Mouse (Mus musculus): ENCODE results near the gene Zmynd10. TPM values are rescaled to one million over a fixed set of nuclear protein-coding genes. Genes with fewer than 3 reads are reported as not detected.
A peak's percentile ranks its signal among the peaks of the same experiment; 100 is the strongest.

Gene Zmynd10
- polyA plus RNA-seq, 1 experiment from 2014 or later, result 1.3 TPM

DNA sequence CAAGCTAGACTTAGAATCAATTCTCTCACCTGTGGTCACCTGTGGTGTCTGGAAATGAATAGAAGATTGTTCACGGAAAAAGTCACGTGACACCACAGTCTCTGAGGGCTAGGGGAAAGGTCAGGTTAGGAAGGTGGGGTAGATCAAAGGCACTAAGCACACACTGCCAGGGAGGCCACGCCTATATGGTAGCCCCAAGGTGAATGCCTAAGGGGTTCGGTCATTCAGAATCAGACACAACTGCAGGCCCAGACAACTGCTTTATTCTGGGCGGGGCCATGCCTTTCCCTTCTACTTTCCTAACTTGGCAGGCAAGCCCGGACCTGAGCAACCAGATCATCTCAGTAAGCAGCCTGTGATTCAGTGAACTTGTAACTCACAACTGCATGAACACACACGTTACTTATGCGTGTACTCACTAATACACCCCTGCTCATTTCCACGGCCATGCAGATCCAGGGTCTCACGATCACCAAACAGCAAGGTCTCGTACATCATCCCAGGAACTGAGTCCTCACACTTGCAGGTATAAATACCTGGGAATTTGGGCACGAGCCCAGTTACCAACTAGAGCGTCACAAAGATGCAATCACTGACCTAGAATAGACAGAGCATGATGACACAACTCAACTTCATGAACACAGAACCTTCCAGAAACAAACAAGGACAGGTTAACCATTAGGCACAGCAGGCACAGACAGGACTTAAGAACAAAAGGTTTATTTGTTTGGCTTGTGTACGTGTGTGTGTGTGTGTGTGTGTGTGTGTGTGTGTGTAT, 28.7 kb downstream of the Zmynd10 start:
- WGBS, result 76% methylated on average over 14 of the region's 14 CpGs
- H3K27me3 ChIP-seq, result no peaks in the 10 kb centered on the region
- H3K9me3 ChIP-seq, result no peaks in the 10 kb centered on the region
- H3K4me2 ChIP-seq (replicated peaks), result peak overlapping the region; percentile 57; the same call in 1 of the 2 replicates
- H3K27ac ChIP-seq, result peak overlapping the region; percentile 75
- peaks cover 38% of the 10 kb centered on the region for H3K36me3 ChIP-seq
- no peak overlapping the region for H3K4me3 ChIP-seq
- H3K4me1 ChIP-seq, result peaks cover 40% of the 10 kb centered on the region
- ATAC-seq (ENCODE audit: insufficient number of reproducible peaks, insufficient read depth, low FRiP score, low TSS enrichment), result no peak
- H3K9ac ChIP-seq, result no peak overlapping the region

DNA sequence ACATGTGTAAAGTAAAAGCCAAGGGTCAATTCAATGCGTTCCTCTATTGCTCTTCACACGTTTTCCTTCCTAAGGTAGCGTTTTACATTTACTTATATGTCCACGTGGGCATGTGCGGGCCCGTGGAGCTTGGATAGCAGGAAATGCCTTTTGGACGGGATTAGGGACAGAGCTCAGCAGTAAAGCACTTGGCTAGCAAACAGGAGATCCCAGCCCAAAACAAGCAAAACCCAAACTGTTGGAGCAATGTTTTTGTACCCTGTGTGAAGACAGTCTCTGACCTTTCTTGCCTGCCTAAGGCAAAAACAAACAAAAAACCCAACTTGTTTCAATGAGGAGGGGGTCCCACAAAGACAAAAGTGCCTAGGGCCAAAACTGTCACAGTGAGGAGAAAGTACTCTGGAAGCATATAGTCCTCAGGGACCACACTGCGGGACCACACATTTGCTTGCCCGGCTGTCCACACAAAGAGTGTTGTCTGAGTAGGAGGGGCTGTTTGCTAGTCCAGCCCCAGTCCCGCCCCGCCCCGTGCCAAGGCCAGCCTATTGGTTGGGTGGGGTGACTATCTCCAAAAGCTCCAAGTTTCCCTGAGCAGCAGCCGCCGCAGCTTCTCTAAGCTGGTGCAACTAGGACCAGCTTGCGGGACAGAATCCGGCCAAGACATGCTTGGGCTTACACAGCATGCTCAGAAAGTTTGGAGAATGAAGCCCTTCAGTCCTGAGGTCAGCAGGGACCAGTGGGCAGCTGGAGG, 29.4 kb downstream of the Zmynd10 start, which contains the start of gene Hyal1:
TSS of gene Hyal1 (plus strand) at position 571 of the 751 bp plus-strand sequence.
- Histone ChIP-seq H3K9ac (peak within 1 kb of the TSS; percentile 57), H3K9me3 (no peaks in the 10 kb centered on the region), H3K27ac (peak within 1 kb of the TSS; percentile 75), H3K4me3 (peak within 1 kb of the TSS; percentile 38), H3K36me3 (peaks cover 30% of the 10 kb centered on the region), H3K4me1 (peaks cover 36% of the 10 kb centered on the region), H3K27me3 (no peaks in the 10 kb centered on the region), H3K4me2 (replicated peaks) (peak within 1 kb of the TSS; percentile 57)
- peak; percentile 47 for ATAC-seq (ENCODE audit: insufficient number of reproducible peaks, insufficient read depth, low FRiP score, low TSS enrichment)
- WGBS, result 18% methylated on average over 16 of the region's 16 CpGs

- Histone ChIP-seq H3K27ac (no peak overlapping the region), H3K27me3 (no peaks in the 10 kb centered on the region), H3K4me1 (peaks cover 41% of the 10 kb centered on the region), H3K36me3 (peaks cover 21% of the 10 kb centered on the region), H3K9me3 (no peaks in the 10 kb centered on the region), H3K9ac (no peak overlapping the region), H3K4me2 (replicated peaks) (peak overlapping the region; percentile 57; the same call in 1 of the 2 replicates), H3K4me3 (no peak overlapping the region)
- 93% methylated on average over 10 of the region's 10 CpGs for WGBS
- ATAC-seq (ENCODE audit: insufficient number of reproducible peaks, insufficient read depth, low FRiP score, low TSS enrichment), result no peak
These were observed 30.8 kb downstream of the Zmynd10 start for GRCm38 (mm10) chr9:107577871-107578270.

GRCm38 (mm10) chr9:107578587-107578986, 31.5 kb downstream of the Zmynd10 start, which contains the start of gene Naa80:
TSS of gene Naa80 (plus strand) at chr9:107578887.
- Histone ChIP-seq H3K9me3 (no peaks in the 10 kb centered on the region), H3K9ac (0 out of 2 replicates have a peak within 1 kb of the TSS, but pooled peaks have one; percentile 5), H3K4me1 (peaks cover 41% of the 10 kb centered on the region), H3K4me3 (no peak within 1 kb of the TSS), H3K27ac (peak within 1 kb of the TSS; percentile 90), H3K27me3 (no peaks in the 10 kb centered on the region), H3K4me2 (replicated peaks) (peak within 1 kb of the TSS; percentile 84), H3K36me3 (peaks cover 21% of the 10 kb centered on the region)
- ATAC-seq (ENCODE audit: insufficient number of reproducible peaks, insufficient read depth, low FRiP score, low TSS enrichment), result no peak
- 76% methylated on average over 3 of the region's 3 CpGs for WGBS

DNA sequence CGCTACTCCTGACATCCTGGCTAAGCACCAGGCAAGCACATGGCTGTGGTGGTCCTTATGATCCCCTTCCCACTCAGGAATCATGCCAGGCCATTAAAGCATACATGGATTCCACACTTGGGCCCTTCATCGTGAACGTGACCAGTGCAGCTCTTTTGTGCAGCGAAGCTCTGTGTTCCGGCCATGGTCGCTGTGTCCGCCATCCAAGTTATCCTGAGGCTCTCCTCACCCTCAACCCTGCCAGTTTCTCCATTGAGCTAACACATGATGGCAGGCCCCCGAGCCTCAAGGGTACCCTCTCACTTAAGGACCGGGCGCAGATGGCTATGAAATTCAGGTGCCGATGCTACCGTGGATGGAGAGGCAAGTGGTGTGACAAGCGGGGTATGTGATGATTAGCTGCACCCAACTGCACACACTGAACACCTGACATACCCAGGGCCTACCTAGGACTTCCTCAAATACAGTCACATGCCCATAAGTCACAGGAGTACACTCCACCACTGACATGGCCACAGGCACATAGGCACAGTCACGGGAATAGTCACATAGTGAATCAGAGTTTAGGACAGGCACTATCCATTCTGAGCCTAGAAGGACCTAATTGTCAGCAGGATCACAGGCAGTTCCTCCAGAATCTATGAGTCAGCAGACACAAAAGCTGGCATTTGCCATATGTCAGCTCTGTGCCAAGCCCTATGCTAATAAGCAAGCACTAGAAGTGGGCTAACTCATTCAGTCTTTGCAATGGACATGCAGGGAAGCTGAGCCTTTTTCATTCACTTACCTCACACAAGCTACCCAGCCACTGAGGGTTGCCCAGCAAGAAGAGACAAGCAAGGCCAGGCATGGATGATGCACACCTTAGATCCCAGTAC, 32.2 kb downstream of the Zmynd10 start:
- no peaks in the 10 kb centered on the region for H3K27me3 ChIP-seq
- WGBS, result 94% methylated on average over 14 of the region's 14 CpGs
- ATAC-seq (ENCODE audit: insufficient number of reproducible peaks, insufficient read depth, low FRiP score, low TSS enrichment), result no peak
- H3K9ac ChIP-seq, result 0 out of 2 replicates have a peak overlapping the region, but pooled peaks have one; percentile 5
- no peaks in the 10 kb centered on the region for H3K9me3 ChIP-seq
- peaks cover 19% of the 10 kb centered on the region for H3K36me3 ChIP-seq
- H3K4me1 ChIP-seq, result peaks cover 41% of the 10 kb centered on the region
- peak overlapping the region; percentile 84 for H3K4me2 ChIP-seq (replicated peaks)
- H3K4me3 ChIP-seq, result no peak overlapping the region
- H3K27ac ChIP-seq, result peak overlapping the region; percentile 90

- Histone ChIP-seq H3K9me3 (no peaks in the 10 kb centered on the region), H3K4me2 (replicated peaks) (peak within 1 kb of the TSS; percentile 84), H3K27ac (peak within 1 kb of the TSS; percentile 90), H3K9ac (peak within 1 kb of the TSS; percentile 63), H3K36me3 (peaks cover 13% of the 10 kb centered on the region), H3K27me3 (no peaks in the 10 kb centered on the region), H3K4me1 (peaks cover 41% of the 10 kb centered on the region), H3K4me3 (peak within 1 kb of the TSS; percentile 58)
- peak; percentile 53 for ATAC-seq (ENCODE audit: insufficient number of reproducible peaks, insufficient read depth, low FRiP score, low TSS enrichment)
- 1% methylated on average over 32 of the region's 32 CpGs for WGBS
These were observed 33.6 kb downstream of the Zmynd10 start, which contains the start of gene Hyal3 for GRCm38 (mm10) chr9:107580501-107581317. TSS of gene Hyal3 (plus strand) at chr9:107580818.

DNA sequence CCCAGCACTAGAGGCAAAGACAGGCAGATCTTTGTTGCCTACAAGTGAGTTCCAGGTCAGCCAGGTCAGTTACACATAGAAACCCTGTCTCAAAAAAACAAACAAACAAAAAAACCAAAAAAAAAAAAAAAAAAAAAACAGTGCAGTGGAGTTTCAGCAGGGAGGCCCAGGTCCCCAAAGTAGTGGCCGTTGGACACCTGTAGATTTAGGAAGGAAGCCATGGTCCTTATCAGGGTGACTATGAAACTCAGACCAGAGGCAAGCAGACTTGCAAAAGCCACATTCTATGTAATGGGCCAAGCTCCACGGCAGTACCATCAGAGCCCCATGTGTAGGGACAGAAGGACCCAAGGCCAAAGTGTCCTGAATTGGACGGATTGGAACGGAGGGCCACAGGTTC, 34.5 kb downstream of the Zmynd10 start:
- WGBS, result 71% methylated on average over 4 of the region's 4 CpGs
- H3K27ac ChIP-seq, result peak overlapping the region; percentile 90
- peak overlapping the region; percentile 63 for H3K9ac ChIP-seq
- peak overlapping the region; percentile 58 for H3K4me3 ChIP-seq
- no peaks in the 10 kb centered on the region for H3K9me3 ChIP-seq
- ATAC-seq (ENCODE audit: insufficient number of reproducible peaks, insufficient read depth, low FRiP score, low TSS enrichment), result no peak
- peak overlapping the region; percentile 84 for H3K4me2 ChIP-seq (replicated peaks)
- H3K4me1 ChIP-seq, result peaks cover 34% of the 10 kb centered on the region
- H3K36me3 ChIP-seq, result peaks cover 13% of the 10 kb centered on the region
- H3K27me3 ChIP-seq, result no peaks in the 10 kb centered on the region

- no peaks in the 10 kb centered on the region for H3K9me3 ChIP-seq
These were observed 35.5 kb downstream of the Zmynd10 start for GRCm38 (mm10) chr9:107582509-107583062.

DNA sequence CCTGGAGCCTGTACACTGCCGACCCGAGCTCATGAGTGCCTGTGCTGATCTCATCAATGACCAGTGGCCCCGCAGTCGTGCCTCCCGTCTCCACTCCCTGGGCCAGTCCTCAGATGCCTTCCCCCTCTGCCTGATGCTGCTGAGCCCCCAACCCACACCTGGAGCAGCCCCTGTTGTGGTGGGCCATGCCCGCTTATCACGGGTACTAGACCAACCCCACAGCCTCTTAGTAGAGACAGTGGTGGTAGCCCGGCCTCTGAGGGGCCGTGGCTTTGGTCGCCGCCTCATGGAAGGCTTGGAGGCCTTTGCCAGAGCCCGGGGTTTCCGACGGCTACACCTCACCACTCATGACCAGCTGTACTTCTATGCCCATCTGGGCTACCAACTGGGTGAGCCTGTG, 36.1 kb downstream of the Zmynd10 start:
- no peak overlapping the region for H3K27ac ChIP-seq
- no peaks in the 10 kb centered on the region for H3K9me3 ChIP-seq
- H3K4me1 ChIP-seq, result peaks cover 25% of the 10 kb centered on the region
- H3K9ac ChIP-seq, result no peak overlapping the region
- H3K4me3 ChIP-seq, result no peak overlapping the region
- H3K27me3 ChIP-seq, result no peaks in the 10 kb centered on the region
- 91% methylated on average over 14 of the region's 14 CpGs for WGBS
- no peak for ATAC-seq (ENCODE audit: insufficient number of reproducible peaks, insufficient read depth, low FRiP score, low TSS enrichment)
- no peak overlapping the region for H3K4me2 ChIP-seq (replicated peaks)
- H3K36me3 ChIP-seq, result peaks cover 13% of the 10 kb centered on the region

More at GRCm38 (mm10) chr9:107582509-107583062, 35.5 kb downstream of the Zmynd10 start:
- H3K4me2 ChIP-seq (replicated peaks), result no peak overlapping the region
- no peak overlapping the region for H3K4me3 ChIP-seq
- no peak overlapping the region for H3K9ac ChIP-seq
- WGBS, result 90% methylated on average over 7 of the region's 7 CpGs
- H3K27ac ChIP-seq, result no peak overlapping the region
- peaks cover 13% of the 10 kb centered on the region for H3K36me3 ChIP-seq
- H3K4me1 ChIP-seq, result peaks cover 26% of the 10 kb centered on the region
- no peak for ATAC-seq (ENCODE audit: insufficient number of reproducible peaks, insufficient read depth, low FRiP score, low TSS enrichment)
- H3K27me3 ChIP-seq, result no peaks in the 10 kb centered on the region

- H3K4me3 ChIP-seq, result no peak overlapping the region
- H3K36me3 ChIP-seq, result peaks cover 36% of the 10 kb centered on the region
These were observed 39.4 kb downstream of the Zmynd10 start for GRCm38 (mm10) chr9:107586504-107586903.

More at GRCm38 (mm10) chr9:107586504-107586903, 39.4 kb downstream of the Zmynd10 start:
- Histone ChIP-seq H3K27me3 (no peaks in the 10 kb centered on the region), H3K4me1 (peaks cover 19% of the 10 kb centered on the region), H3K4me2 (replicated peaks) (no peak overlapping the region), H3K9ac (no peak overlapping the region), H3K9me3 (no peaks in the 10 kb centered on the region), H3K27ac (no peak overlapping the region)
- 88% methylated on average over 5 of the region's 5 CpGs for WGBS
- ATAC-seq (ENCODE audit: insufficient number of reproducible peaks, insufficient read depth, low FRiP score, low TSS enrichment), result no peak
